Mouse (Mus musculus) hindbrain, embryonic 16.5 days (tissue): ENCODE results near the gene Ogfod1. TPM values are rescaled to one million over a fixed set of nuclear protein-coding genes. Genes with fewer than 3 reads are reported as not detected.

Source experiments
- ATAC-seq: fragments of 200-750 bp; cut with Nextera tagmentation; 2 replicates; pipeline ENCODE4 v1.8.0; 2017; ENCODE audit warnings: moderate TSS enrichment, moderate library complexity
- H3K27ac ChIP-seq: fragments of 300-500 bp; sonication (generic); 2 replicates; pipeline ENCODE4 v1.5.1; 2014; ENCODE audit warnings: low read depth, mild to moderate bottlenecking, control low read depth, low read length, moderate library complexity
- H3K27me3 ChIP-seq: fragments of 300-500 bp; sonication (generic); replicated peaks from 2 replicates; pipeline ENCODE4 v1.6.1; 2014; ENCODE audit warnings: low read length; ENCODE audit not compliant: control insufficient read depth, insufficient read depth
- H3K36me3 ChIP-seq: fragments of 300-500 bp; sonication (generic); 2 replicates; pipeline ENCODE4 v1.6.1; 2014; ENCODE audit warnings: mild to moderate bottlenecking, low read length, moderate library complexity, mixed read lengths; ENCODE audit not compliant: control insufficient read depth, insufficient read depth
- H3K4me1 ChIP-seq: fragments of 300-500 bp; sonication (generic); 2 replicates; pipeline ENCODE4 v1.6.1; 2014; ENCODE audit warnings: low read depth, low read length; ENCODE audit not compliant: control insufficient read depth, insufficient read depth
- H3K4me2 ChIP-seq: fragments of 300-500 bp; sonication (generic); 2 replicates; pipeline ENCODE4 v1.6.1; 2014; ENCODE audit warnings: mild to moderate bottlenecking, low read length, control low read depth, moderate library complexity
- H3K4me3 ChIP-seq: fragments of 300-500 bp; sonication (generic); 2 replicates; pipeline ENCODE4 v1.5.1; 2014; ENCODE audit warnings: mild to moderate bottlenecking, low read length, control low read depth, moderate library complexity
- H3K9ac ChIP-seq: fragments of 300-500 bp; sonication (generic); 2 replicates; pipeline ENCODE4 v1.6.1; 2014; ENCODE audit warnings: low read depth, mild to moderate bottlenecking, control low read depth, low read length, moderate library complexity
- H3K9me3 ChIP-seq: fragments of 300-500 bp; sonication (generic); 2 replicates; pipeline ENCODE4 v1.6.1; 2014; ENCODE audit warnings: mild to moderate bottlenecking, low read length, moderate library complexity; ENCODE audit not compliant: control insufficient read depth
- WGBS: fragments of 180-500 bp; shearing (Covaris S2); extraction: QIAGEN DNeasy Blood & Tissue Kit; methylation state at CpG from one replicate; pipeline ENCODE4 v1.1.7; 2014; 5-methylcytosine and 5-hydroxymethylcytosine counted together
- polyA plus RNA-seq: library from polyadenylated mRNA; unstranded; fragments of >200 nt; fragmentation: Nextera tagmentation; extraction: Ambion mirVana; gene quantifications from 2 replicates; pipeline ENCODE4 v1.2.1, GENCODE M21; 2015

The Ogfod1 gene
- polyA plus RNA-seq, 1 experiment from 2014 or later = 16.2 TPM

GRCm38 (mm10) chr8:94057157-94057854 is 20.3 kb downstream of the Ogfod1 start:
- no peak overlapping the region for H3K4me2 ChIP-seq
- H3K9me3 ChIP-seq = no peaks in the 10 kb centered on the region
- H3K36me3 ChIP-seq = peaks cover 36% of the 10 kb centered on the region
- WGBS = 67% methylated on average over 6 of the region's 6 CpGs
- H3K4me3 ChIP-seq = no peak overlapping the region
- ATAC-seq = no peak
- H3K27ac ChIP-seq = no peak overlapping the region
- no peak overlapping the region for H3K9ac ChIP-seq
- no peaks in the 10 kb centered on the region for H3K4me1 ChIP-seq
- no peaks in the 10 kb centered on the region for H3K27me3 ChIP-seq

GRCm38 (mm10) chr8:94066121-94066863 is 29.3 kb downstream of the Ogfod1 start:
- no peaks in the 10 kb centered on the region for H3K27me3 ChIP-seq
- H3K9ac ChIP-seq = no peak overlapping the region
- H3K9me3 ChIP-seq = no peaks in the 10 kb centered on the region
- ATAC-seq = peak; percentile 65
- no peaks in the 10 kb centered on the region for H3K4me1 ChIP-seq
- H3K27ac ChIP-seq = no peak overlapping the region
- no peak overlapping the region for H3K4me2 ChIP-seq
- peaks cover 30% of the 10 kb centered on the region for H3K36me3 ChIP-seq
- 23% methylated on average over 11 of the region's 11 CpGs for WGBS
- H3K4me3 ChIP-seq = no peak overlapping the region

- no peak overlapping the region for H3K27ac ChIP-seq
- no peak overlapping the region for H3K9ac ChIP-seq
- WGBS = 96% methylated on average over 7 of the region's 7 CpGs
- no peak overlapping the region for H3K4me3 ChIP-seq
- peaks cover 20% of the 10 kb centered on the region for H3K36me3 ChIP-seq
- ATAC-seq = no peak
- H3K4me1 ChIP-seq = no peaks in the 10 kb centered on the region
- H3K9me3 ChIP-seq = no peaks in the 10 kb centered on the region
- H3K4me2 ChIP-seq = no peak overlapping the region
- H3K27me3 ChIP-seq = no peaks in the 10 kb centered on the region
Observed at GRCm38 (mm10) chr8:94068793-94069192, 31.8 kb downstream of the Ogfod1 start.

- WGBS = 64% methylated on average over 12 of the region's 12 CpGs
Observed at GRCm38 (mm10) chr8:94076461-94077192, 39.6 kb downstream of the Ogfod1 start.

GRCm38 (mm10) chr8:94087964-94088363 is 51.0 kb downstream of the Ogfod1 start:
- Histone ChIP-seq H3K4me3 (no peak overlapping the region), H3K27me3 (no peaks in the 10 kb centered on the region)

More at GRCm38 (mm10) chr8:94076461-94077192, 39.6 kb downstream of the Ogfod1 start:
- Histone ChIP-seq H3K4me2 (no peak overlapping the region), H3K27ac (no peak overlapping the region), H3K27me3 (no peaks in the 10 kb centered on the region), H3K9me3 (no peaks in the 10 kb centered on the region), H3K4me3 (no peak overlapping the region), H3K4me1 (no peaks in the 10 kb centered on the region), H3K9ac (no peak overlapping the region), H3K36me3 (peaks cover 5% of the 10 kb centered on the region)
- ATAC-seq = no peak

GRCm38 (mm10) chr8:94089715-94090114 is 52.7 kb downstream of the Ogfod1 start:
- 60% methylated on average over 6 of the region's 6 CpGs for WGBS
- Histone ChIP-seq H3K27me3 (no peaks in the 10 kb centered on the region), H3K4me3 (no peak overlapping the region), H3K4me1 (no peaks in the 10 kb centered on the region), H3K9me3 (no peaks in the 10 kb centered on the region), H3K9ac (no peak overlapping the region), H3K36me3 (peaks cover 7% of the 10 kb centered on the region; the same call in 1 of the 2 replicates), H3K4me2 (no peak overlapping the region), H3K27ac (no peak overlapping the region)
- no peak for ATAC-seq

More at GRCm38 (mm10) chr8:94087964-94088363, 51.0 kb downstream of the Ogfod1 start:
- peaks cover 7% of the 10 kb centered on the region; the same call in 1 of the 2 replicates for H3K36me3 ChIP-seq
- no peaks in the 10 kb centered on the region for H3K4me1 ChIP-seq
- 76% methylated on average over 9 of the region's 9 CpGs for WGBS
- no peak for ATAC-seq
- H3K9ac ChIP-seq = no peak overlapping the region
- no peak overlapping the region for H3K27ac ChIP-seq
- H3K9me3 ChIP-seq = no peaks in the 10 kb centered on the region
- no peak overlapping the region for H3K4me2 ChIP-seq

GRCm38 (mm10) chr8:94092848-94093247 is 55.9 kb downstream of the Ogfod1 start:
- 94% methylated on average over 9 of the region's 9 CpGs for WGBS
- Histone ChIP-seq H3K27me3 (no peaks in the 10 kb centered on the region), H3K9ac (no peak overlapping the region), H3K4me2 (no peak overlapping the region), H3K9me3 (no peaks in the 10 kb centered on the region), H3K4me1 (peaks cover 5% of the 10 kb centered on the region), H3K27ac (no peak overlapping the region), H3K36me3 (peaks cover 7% of the 10 kb centered on the region; the same call in 1 of the 2 replicates), H3K4me3 (no peak overlapping the region)
- ATAC-seq = no peak

- 78% methylated on average over 6 of the region's 6 CpGs for WGBS
- Histone ChIP-seq H3K36me3 (peaks cover 2% of the 10 kb centered on the region; the same call in 1 of the 2 replicates), H3K4me3 (no peak overlapping the region), H3K27ac (no peak overlapping the region), H3K9me3 (no peaks in the 10 kb centered on the region), H3K9ac (no peak overlapping the region), H3K27me3 (no peaks in the 10 kb centered on the region), H3K4me2 (no peak overlapping the region), H3K4me1 (peaks cover 9% of the 10 kb centered on the region)
- no peak for ATAC-seq
Observed at GRCm38 (mm10) chr8:94094281-94094680, 57.3 kb downstream of the Ogfod1 start.
